Mouse (Mus musculus) midbrain, embryonic 14.5 days (tissue): ENCODE measurements around the gene Acot8. TPM values are rescaled to one million over a fixed set of nuclear protein-coding genes. Genes with fewer than 3 reads are reported as not detected.

Source experiments
- ATAC-seq: fragments of 200-750 bp; cut with Nextera tagmentation; 2 replicates; pipeline ENCODE4 v1.8.0; 2017; ENCODE audit warnings: moderate number of reproducible peaks, moderate library complexity; ENCODE audit not compliant: low FRiP score, low TSS enrichment
- DNase-seq: peaks from one replicate; pipeline ENCODE4 v3.0.0-alpha.2; 2015
- H3K27ac ChIP-seq: fragments of 300-500 bp; sonication (generic); replicated peaks from 2 replicates; pipeline ENCODE4 v1.5.1; 2014; ENCODE audit warnings: mild to moderate bottlenecking, low read depth, low read length, moderate library complexity
- H3K27me3 ChIP-seq: fragments of 300-500 bp; sonication (generic); 2 replicates; pipeline ENCODE4 v1.6.1; 2014; ENCODE audit warnings: low read length, control low read depth, mixed read lengths; ENCODE audit not compliant: control insufficient read depth, insufficient read depth
- H3K36me3 ChIP-seq: fragments of 300-500 bp; sonication (generic); 2 replicates; pipeline ENCODE4 v1.6.1; 2014; ENCODE audit warnings: low read length, control low read depth; ENCODE audit not compliant: control insufficient read depth, insufficient read depth
- H3K4me1 ChIP-seq: fragments of 300-500 bp; sonication (generic); 2 replicates; pipeline ENCODE4 v1.6.1; 2014; ENCODE audit warnings: mild to moderate bottlenecking, antibody characterized with exemption, low read length, control low read depth; ENCODE audit not compliant: control insufficient read depth, insufficient read depth
- H3K4me2 ChIP-seq: fragments of 300-500 bp; sonication (generic); 2 replicates; pipeline ENCODE4 v1.6.1; 2014; ENCODE audit warnings: mild to moderate bottlenecking, low read length, moderate library complexity
- H3K4me3 ChIP-seq: fragments of 300-500 bp; sonication (generic); replicated peaks from 2 replicates; pipeline ENCODE4 v1.5.1; 2014; ENCODE audit warnings: low read depth, low read length
- H3K9ac ChIP-seq: fragments of 300-500 bp; sonication (generic); replicated peaks from 2 replicates; pipeline ENCODE4 v1.6.1; 2014; ENCODE audit warnings: mild to moderate bottlenecking, low read length, moderate library complexity
- H3K9me3 ChIP-seq: fragments of 300-500 bp; sonication (generic); 2 replicates; pipeline ENCODE4 v1.6.1; 2016; ENCODE audit warnings: low read length, control low read depth, mixed read lengths; ENCODE audit not compliant: control insufficient read depth
- WGBS: fragments of 180-500 bp; shearing (Covaris S2); extraction: QIAGEN DNeasy Blood & Tissue Kit; methylation state at CpG from one replicate; pipeline ENCODE4 v1.1.7; 2014; 5-methylcytosine and 5-hydroxymethylcytosine counted together
- polyA plus RNA-seq: library from polyadenylated mRNA; unstranded; fragments of >200 nt; fragmentation: Nextera tagmentation; extraction: Ambion mirVana; gene quantifications from 2 replicates; pipeline ENCODE4 v1.2.1, GENCODE M21; 2014

Gene Acot8
- polyA plus RNA-seq, 1 experiment from 2014 or later, result 17.1 TPM

- peak overlapping the region; percentile 93 for H3K4me2 ChIP-seq
- H3K4me1 ChIP-seq, result peaks cover 13% of the 10 kb centered on the region
- WGBS, result 63% methylated on average over 8 of the region's 8 CpGs
- no peak overlapping the region for H3K27ac ChIP-seq
- DNase-seq (no peak), ATAC-seq (no peak)
- no peaks in the 10 kb centered on the region for H3K27me3 ChIP-seq
- H3K4me3 ChIP-seq, result peak overlapping the region; percentile 87
- no peaks in the 10 kb centered on the region for H3K9me3 ChIP-seq
- peak overlapping the region; percentile 90 for H3K9ac ChIP-seq
- peaks cover 32% of the 10 kb centered on the region for H3K36me3 ChIP-seq
Observed at GRCm38 (mm10) chr2:164746693-164747092, 58.0 kb downstream of the Acot8 start.

DNA sequence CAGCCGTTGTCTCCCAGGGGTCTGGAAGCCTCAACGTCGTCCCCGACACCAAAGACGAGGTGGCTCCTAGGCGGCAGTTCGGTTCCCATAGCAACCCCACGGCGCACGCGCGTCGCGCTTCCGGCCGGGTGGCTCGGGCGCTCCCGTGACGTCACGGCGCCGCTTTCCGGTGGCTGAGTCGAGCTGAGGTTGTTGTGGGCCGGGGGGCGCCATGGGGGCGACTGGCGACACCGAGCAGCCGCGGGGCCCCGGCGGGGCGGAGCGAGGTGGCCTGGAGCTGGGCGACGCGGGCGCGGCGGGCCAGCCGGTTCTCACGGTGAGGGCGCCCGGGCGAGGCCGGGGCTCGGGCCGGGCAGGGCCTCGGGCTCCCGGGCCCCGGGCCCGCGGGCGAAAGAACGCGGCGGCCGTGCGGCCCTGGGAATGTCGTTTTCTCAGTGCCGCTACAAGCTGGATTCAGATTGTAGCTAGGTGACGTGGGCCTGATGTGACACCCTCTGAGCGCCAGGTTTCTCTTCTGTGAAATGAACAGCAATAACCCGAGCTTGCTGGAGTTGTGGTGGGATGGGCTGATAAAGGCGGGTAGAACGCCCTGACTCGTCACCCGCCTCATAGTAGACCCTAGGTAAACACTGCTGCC, 58.7 kb downstream of the Acot8 start, which contains the start of the genes Wfdc3 and Dnttip1:
Gene Wfdc3 (minus strand): TSS at position 89 of the 637 bp plus-strand sequence.
Gene Dnttip1 (plus strand): TSS at position 141 of the 637 bp plus-strand sequence.
- DNase-seq (peak; percentile 98), ATAC-seq (peak; percentile 94)
- Histone ChIP-seq H3K27me3 (no peaks in the 10 kb centered on the region), H3K4me1 (peaks cover 13% of the 10 kb centered on the region), H3K9me3 (no peaks in the 10 kb centered on the region), H3K36me3 (peaks cover 26% of the 10 kb centered on the region), H3K9ac (peak within 1 kb of the TSS; percentile 90), H3K27ac (peak within 1 kb of the TSS; percentile 72), H3K4me2 (peak within 1 kb of the TSS; percentile 93), H3K4me3 (peak within 1 kb of the TSS; percentile 87)
- 2% methylated on average over 68 of the region's 70 CpGs for WGBS

DNA sequence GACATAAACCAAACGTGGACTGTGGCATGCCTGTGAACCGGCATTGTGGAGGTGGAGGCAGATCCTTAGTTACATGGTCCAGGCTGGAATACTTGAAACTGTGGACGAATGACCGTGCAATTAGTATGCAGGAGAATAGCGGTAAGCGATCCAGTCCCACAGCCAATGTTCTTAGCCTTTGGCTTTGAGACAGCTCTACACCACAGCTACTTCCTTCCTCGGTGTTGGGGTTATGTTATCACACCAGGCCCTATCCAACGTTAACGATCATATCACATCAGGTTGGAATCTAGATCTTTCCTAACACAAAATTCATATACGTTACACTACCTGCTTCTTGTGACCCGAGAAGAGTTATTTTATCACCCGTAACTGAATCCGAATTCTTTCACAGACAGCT, 59.7 kb downstream of the Acot8 start:
- H3K4me1 ChIP-seq, result peaks cover 13% of the 10 kb centered on the region

More for the DNA sequence above, 59.7 kb downstream of the Acot8 start:
- Histone ChIP-seq H3K27me3 (no peaks in the 10 kb centered on the region), H3K9ac (peak overlapping the region; percentile 90; the same call in 1 of the 2 replicates), H3K4me2 (peak overlapping the region; percentile 93), H3K27ac (no peak overlapping the region), H3K36me3 (peaks cover 17% of the 10 kb centered on the region), H3K9me3 (no peaks in the 10 kb centered on the region), H3K4me3 (peak overlapping the region; percentile 87)
- DNase-seq (no peak), ATAC-seq (no peak)
- WGBS, result 77% methylated on average over 13 of the region's 13 CpGs

Other genes with a start within 250 kb of the Acot8 start
- gene Wfdc2, start 242.5 kb downstream of the Acot8 start, polyA plus RNA-seq, result 0.61 and 1.2 TPM in 2 replicates
- gene Spint3, start 231.4 kb downstream of the Acot8 start, polyA plus RNA-seq, result not detected in 2 replicates
- not detected in 2 replicates for gene Wfdc6a, start 219.4 kb downstream of the Acot8 start, polyA plus RNA-seq
- gene Eppin, start 211.3 kb downstream of the Acot8 start, polyA plus RNA-seq, result not detected in 2 replicates
- not detected in 2 replicates for gene Wfdc6b, start 191.4 kb downstream of the Acot8 start, polyA plus RNA-seq
- gene Wfdc8, start 191.3 kb downstream of the Acot8 start, polyA plus RNA-seq, result not detected in 2 replicates
- not detected in 2 replicates for gene Wfdc16, start 166.1 kb downstream of the Acot8 start, polyA plus RNA-seq
- gene Wfdc10, start 148.8 kb downstream of the Acot8 start, polyA plus RNA-seq, result not detected in 2 replicates
- gene Wfdc9, start 148.3 kb downstream of the Acot8 start, polyA plus RNA-seq, result not detected in 2 replicates
- gene Wfdc11, start 130.8 kb downstream of the Acot8 start, polyA plus RNA-seq, result not detected in 2 replicates
- gene Wfdc13, start 119.8 kb downstream of the Acot8 start, polyA plus RNA-seq, result not detected in 2 replicates
- gene Spint4, start 106.4 kb downstream of the Acot8 start, polyA plus RNA-seq, result not detected in 2 replicates
- not detected in 2 replicates for gene Spint5, start 89.6 kb downstream of the Acot8 start, polyA plus RNA-seq
- 0.80 and 1.1 TPM in 2 replicates for gene Wfdc3, start 59.0 kb downstream of the Acot8 start, polyA plus RNA-seq
- 49.1 and 55.0 TPM in 2 replicates for gene Dnttip1, start 58.9 kb downstream of the Acot8 start, polyA plus RNA-seq
- 45.9 and 85.7 TPM in 2 replicates for gene Ube2c, start 35.0 kb downstream of the Acot8 start, polyA plus RNA-seq
- gene Tnnc2, start 24.9 kb downstream of the Acot8 start, polyA plus RNA-seq, result not detected in 2 replicates
- 22.1 and 34.5 TPM in 2 replicates for gene Snx21, start 19.1 kb downstream of the Acot8 start, polyA plus RNA-seq
- gene Zswim3, start 216 bp upstream of the Acot8 start, polyA plus RNA-seq, result 14.7 and 15.6 TPM in 2 replicates
- 27.8 and 30.5 TPM in 2 replicates for gene Zswim1, start 17.8 kb upstream of the Acot8 start, polyA plus RNA-seq
- 0.29 TPM in 1 of 2 replicates, not detected in the other for gene Spata25, start 23.7 kb upstream of the Acot8 start, polyA plus RNA-seq
- gene Ctsa, start 28.0 kb upstream of the Acot8 start, polyA plus RNA-seq, result 77.1 and 88.2 TPM in 2 replicates
- 5.1 and 6.9 TPM in 2 replicates for gene Neurl2, start 28.6 kb upstream of the Acot8 start, polyA plus RNA-seq
- 29.8 and 91.1 TPM in 2 replicates for gene Pltp, start 52.8 kb upstream of the Acot8 start, polyA plus RNA-seq
- 92.8 and 99.5 TPM in 2 replicates for gene Pcif1, start 74.4 kb upstream of the Acot8 start, polyA plus RNA-seq
- gene Zfp335, start 106.9 kb upstream of the Acot8 start, polyA plus RNA-seq, result 13.9 and 15.5 TPM in 2 replicates
- gene Mmp9, start 135.9 kb upstream of the Acot8 start, polyA plus RNA-seq, result 29.7 and 29.9 TPM in 2 replicates
- gene Slc12a5, start 155.9 kb upstream of the Acot8 start, polyA plus RNA-seq, result 53.8 and 63.0 TPM in 2 replicates
- gene Ncoa5, start 230.0 kb upstream of the Acot8 start, polyA plus RNA-seq, result 76.6 and 105 TPM in 2 replicates